Mouse (Mus musculus): ENCODE results near the gene Patj.

The Patj gene

GRCm38 (mm10) chr4:98653650-98654049, 258.1 kb downstream of the Patj start:
- no peak for DNase-seq (ENCODE audit: low read depth, low spot score)

- no peak for DNase-seq (ENCODE audit: low read depth, low spot score)
These were observed 258.8 kb downstream of the Patj start for GRCm38 (mm10) chr4:98654419-98654821.

- no peak for DNase-seq (ENCODE audit: low read depth, low spot score)
These were observed 261.2 kb downstream of the Patj start for GRCm38 (mm10) chr4:98656759-98657158.

GRCm38 (mm10) chr4:98659032-98659431, 263.4 kb downstream of the Patj start:
- DNase-seq (ENCODE audit: low read depth, low spot score): no peak

GRCm38 (mm10) chr4:98660534-98660933, 264.9 kb downstream of the Patj start:
- DNase-seq (ENCODE audit: low read depth, low spot score): no peak

- no peak for DNase-seq (ENCODE audit: low read depth, low spot score)
These were observed 270.3 kb downstream of the Patj start for GRCm38 (mm10) chr4:98665884-98666283.

- no peak for DNase-seq (ENCODE audit: low read depth, low spot score)
These were observed 270.9 kb downstream of the Patj start for GRCm38 (mm10) chr4:98666451-98666850.

GRCm38 (mm10) chr4:98667009-98667408, 271.4 kb downstream of the Patj start:
- DNase-seq (ENCODE audit: low read depth, low spot score): no peak

- no peak for DNase-seq (ENCODE audit: low read depth, low spot score)
These were observed 281.9 kb downstream of the Patj start for GRCm38 (mm10) chr4:98677506-98677905.

- no peak for DNase-seq (ENCODE audit: low read depth, low spot score)
These were observed 291.2 kb downstream of the Patj start for GRCm38 (mm10) chr4:98686678-98687267.

GRCm38 (mm10) chr4:98688116-98688515, 292.5 kb downstream of the Patj start:
- no peak for DNase-seq (ENCODE audit: low read depth, low spot score)

GRCm38 (mm10) chr4:98688520-98688919, 292.9 kb downstream of the Patj start:
- DNase-seq (ENCODE audit: low read depth, low spot score): no peak

- DNase-seq (ENCODE audit: low read depth, low spot score): peak; percentile 6
These were observed 294.4 kb downstream of the Patj start for GRCm38 (mm10) chr4:98689988-98690387.

- DNase-seq (ENCODE audit: low read depth, low spot score): no peak
These were observed 298.0 kb downstream of the Patj start for GRCm38 (mm10) chr4:98693465-98694185.

- DNase-seq (ENCODE audit: low read depth, low spot score): no peak
These were observed 302.3 kb downstream of the Patj start for GRCm38 (mm10) chr4:98697932-98698331.

- no peak for DNase-seq (ENCODE audit: low read depth, low spot score)
These were observed 303.3 kb downstream of the Patj start for GRCm38 (mm10) chr4:98698921-98699320.

GRCm38 (mm10) chr4:98700156-98700555, 304.6 kb downstream of the Patj start:
- DNase-seq (ENCODE audit: low read depth, low spot score): no peak

GRCm38 (mm10) chr4:98702201-98702894, 306.8 kb downstream of the Patj start:
- peak; percentile 47 for DNase-seq (ENCODE audit: low read depth, low spot score)

- DNase-seq (ENCODE audit: low read depth, low spot score): no peak
These were observed 315.3 kb downstream of the Patj start for GRCm38 (mm10) chr4:98710891-98711290.

GRCm38 (mm10) chr4:98717735-98718546, 322.4 kb downstream of the Patj start:
- DNase-seq (ENCODE audit: low read depth, low spot score): no peak

GRCm38 (mm10) chr4:98718547-98718917, 322.9 kb downstream of the Patj start:
- DNase-seq (ENCODE audit: low read depth, low spot score): no peak

GRCm38 (mm10) chr4:98722454-98722853, 326.9 kb downstream of the Patj start:
- DNase-seq (ENCODE audit: low read depth, low spot score): peak; percentile 75

All from CD4-positive, CD25-positive, alpha-beta regulatory T cell, adult 2 months (primary cell).